Mouse (Mus musculus): ENCODE results near the gene Ebp.

Ebp gene

DNA sequence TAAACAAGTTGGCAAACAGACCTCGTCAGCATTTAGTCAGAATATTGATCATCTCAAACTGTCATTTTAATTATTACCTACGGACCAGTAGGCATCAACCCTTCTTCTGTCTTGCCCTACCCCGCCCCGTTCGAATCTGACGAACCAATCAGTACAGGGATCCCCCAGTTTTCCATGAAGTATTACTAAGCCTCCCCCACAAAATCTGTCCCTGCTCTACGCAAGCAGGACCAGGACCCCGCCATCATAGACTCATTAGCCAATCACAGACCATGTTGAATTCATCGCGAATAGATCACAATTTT is at the start of gene Ebp:
Ebp (minus strand) TSS at position 94 of the 305 bp plus-strand sequence.
- Histone ChIP-seq H3K36me3 (ENCODE audit: control insufficient read depth, insufficient read depth, low read length, poor library complexity, severe bottlenecking) (no peaks in the 10 kb centered on the region), H3K27me3 (ENCODE audit: control insufficient read depth, insufficient read depth, low read length, poor library complexity, severe bottlenecking) (no peaks in the 10 kb centered on the region)
- DNase-seq (ENCODE audit: low read depth, low spot score) = peak; percentile 54

DNA sequence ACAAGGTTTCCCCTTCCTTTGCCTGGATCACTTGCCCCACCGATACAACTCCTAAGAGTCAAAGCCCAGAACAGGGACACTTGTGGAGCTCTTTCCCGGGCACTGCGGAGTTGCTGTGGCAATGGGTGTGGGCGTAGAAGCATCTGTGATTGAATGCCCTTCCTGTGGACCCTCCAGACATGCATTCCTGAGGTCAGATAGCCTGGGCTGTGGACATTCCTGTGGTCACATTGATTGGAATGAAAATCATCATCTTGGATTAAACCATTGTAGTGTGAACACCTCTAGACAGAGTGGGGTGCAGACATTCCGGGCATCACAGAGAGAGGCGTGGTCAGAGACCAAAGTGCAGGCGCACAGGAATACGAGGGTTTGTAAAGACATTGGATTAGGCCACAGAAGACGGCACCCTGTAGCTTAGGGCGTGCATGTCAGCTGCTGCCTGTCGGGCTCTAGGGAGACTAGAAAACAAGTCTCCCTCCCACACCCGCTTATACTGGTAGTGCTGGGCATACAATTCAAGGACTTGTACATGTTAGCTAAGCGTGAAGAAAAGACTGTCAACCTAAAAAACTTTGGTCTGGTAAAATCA is 45.6 kb upstream of the Ebp start:
- Histone ChIP-seq H3K27me3 (ENCODE audit: control insufficient read depth, insufficient read depth, low read length, poor library complexity, severe bottlenecking) (no peaks in the 10 kb centered on the region), H3K36me3 (ENCODE audit: control insufficient read depth, insufficient read depth, low read length, poor library complexity, severe bottlenecking) (no peaks in the 10 kb centered on the region)
- DNase-seq (ENCODE audit: low read depth, low spot score) = no peak

DNA sequence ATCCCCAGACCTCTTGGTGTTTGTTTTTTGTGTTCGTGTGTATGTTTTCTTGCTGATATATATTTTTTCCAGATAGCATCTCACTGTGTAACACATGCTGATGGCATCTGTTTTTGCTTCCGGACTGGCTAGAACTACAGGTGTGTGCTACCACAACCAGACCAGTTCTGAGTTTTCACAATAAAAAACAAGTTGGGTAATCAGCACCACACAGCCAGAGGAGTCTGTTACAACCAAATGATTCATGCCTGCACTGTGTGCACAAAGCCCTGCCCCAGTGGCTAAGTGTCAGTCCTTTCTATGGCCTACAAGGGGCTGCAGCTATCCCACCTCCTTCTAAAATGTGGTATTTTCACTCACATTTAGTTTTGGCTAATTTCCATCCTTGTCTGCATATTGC is 43.4 kb upstream of the Ebp start:
- no peak for DNase-seq (ENCODE audit: low read depth, low spot score)

DNA sequence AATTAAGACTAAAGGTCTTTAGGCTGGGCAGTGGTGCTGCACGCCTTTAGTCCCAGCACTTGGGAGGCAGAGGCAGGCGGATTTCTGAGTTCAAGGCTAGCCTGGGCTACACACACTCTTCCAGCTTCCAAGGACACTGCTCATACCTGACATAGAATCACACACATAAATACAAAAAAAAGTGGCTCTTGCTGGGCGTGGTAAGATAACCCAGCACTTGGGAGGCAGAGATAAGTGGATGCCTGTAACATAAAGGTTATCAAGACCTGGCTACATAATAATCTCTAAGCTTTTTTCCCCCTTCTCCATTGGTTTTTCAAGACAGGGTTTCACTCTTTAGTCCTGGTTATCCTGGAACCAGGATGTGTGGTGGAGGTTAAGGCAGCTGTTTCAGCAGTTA is 40.3 kb upstream of the Ebp start:
- Histone ChIP-seq H3K36me3 (ENCODE audit: control insufficient read depth, insufficient read depth, low read length, poor library complexity, severe bottlenecking) (no peaks in the 10 kb centered on the region), H3K27me3 (ENCODE audit: control insufficient read depth, insufficient read depth, low read length, poor library complexity, severe bottlenecking) (no peaks in the 10 kb centered on the region)
- no peak for DNase-seq (ENCODE audit: low read depth, low spot score)

More for the DNA sequence above, 43.4 kb upstream of the Ebp start:
- Histone ChIP-seq H3K36me3 (ENCODE audit: control insufficient read depth, insufficient read depth, low read length, poor library complexity, severe bottlenecking) (no peaks in the 10 kb centered on the region), H3K27me3 (ENCODE audit: control insufficient read depth, insufficient read depth, low read length, poor library complexity, severe bottlenecking) (no peaks in the 10 kb centered on the region)

DNA sequence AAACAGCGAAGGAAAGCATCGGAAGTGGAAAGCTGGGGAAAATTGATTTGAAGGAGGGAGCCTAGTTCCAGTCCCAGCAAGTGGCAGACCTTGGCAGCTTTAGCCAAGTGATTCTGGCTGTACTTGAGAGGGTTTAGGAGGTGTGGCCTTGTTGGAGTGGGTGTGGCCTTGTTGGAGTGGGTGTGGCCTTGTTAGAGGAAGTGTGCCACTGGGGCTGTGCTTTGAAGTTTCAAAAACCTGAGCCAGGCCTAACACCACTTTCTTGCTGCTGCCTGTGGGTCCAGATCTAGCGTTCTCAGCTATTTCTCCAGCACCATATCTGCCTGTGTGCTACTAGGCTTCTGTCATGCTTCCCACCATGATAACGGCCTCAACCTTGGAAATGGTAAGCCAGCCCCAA is 37.0 kb upstream of the Ebp start:
- no peaks in the 10 kb centered on the region for H3K27me3 ChIP-seq (ENCODE audit: control insufficient read depth, insufficient read depth, low read length, poor library complexity, severe bottlenecking)
- H3K36me3 ChIP-seq (ENCODE audit: control insufficient read depth, insufficient read depth, low read length, poor library complexity, severe bottlenecking) = no peaks in the 10 kb centered on the region
- no peak for DNase-seq (ENCODE audit: low read depth, low spot score)

DNA sequence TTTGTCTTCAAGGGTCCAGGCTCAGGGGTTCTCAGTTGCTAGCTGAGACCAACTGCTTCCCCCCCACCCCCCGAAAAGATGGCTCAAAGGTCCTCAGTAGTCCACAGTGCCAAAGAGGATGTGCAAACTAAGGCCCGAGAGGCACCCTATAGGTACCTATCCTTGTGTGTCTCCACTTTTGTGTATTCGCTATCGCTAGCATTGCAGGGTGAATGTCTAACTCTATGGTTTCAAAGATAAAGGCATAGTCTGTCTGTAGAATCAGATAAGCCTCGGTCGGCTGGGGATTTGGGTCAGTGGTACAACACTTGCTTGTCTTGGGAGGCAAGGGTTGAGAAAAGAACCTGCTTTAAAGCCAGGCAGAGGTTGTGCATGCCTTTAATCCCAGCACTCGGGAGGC is 30.2 kb upstream of the Ebp start:
- H3K36me3 ChIP-seq (ENCODE audit: control insufficient read depth, insufficient read depth, low read length, poor library complexity, severe bottlenecking) = no peaks in the 10 kb centered on the region
- H3K27me3 ChIP-seq (ENCODE audit: control insufficient read depth, insufficient read depth, low read length, poor library complexity, severe bottlenecking) = no peaks in the 10 kb centered on the region
- no peak for DNase-seq (ENCODE audit: low read depth, low spot score)

DNA sequence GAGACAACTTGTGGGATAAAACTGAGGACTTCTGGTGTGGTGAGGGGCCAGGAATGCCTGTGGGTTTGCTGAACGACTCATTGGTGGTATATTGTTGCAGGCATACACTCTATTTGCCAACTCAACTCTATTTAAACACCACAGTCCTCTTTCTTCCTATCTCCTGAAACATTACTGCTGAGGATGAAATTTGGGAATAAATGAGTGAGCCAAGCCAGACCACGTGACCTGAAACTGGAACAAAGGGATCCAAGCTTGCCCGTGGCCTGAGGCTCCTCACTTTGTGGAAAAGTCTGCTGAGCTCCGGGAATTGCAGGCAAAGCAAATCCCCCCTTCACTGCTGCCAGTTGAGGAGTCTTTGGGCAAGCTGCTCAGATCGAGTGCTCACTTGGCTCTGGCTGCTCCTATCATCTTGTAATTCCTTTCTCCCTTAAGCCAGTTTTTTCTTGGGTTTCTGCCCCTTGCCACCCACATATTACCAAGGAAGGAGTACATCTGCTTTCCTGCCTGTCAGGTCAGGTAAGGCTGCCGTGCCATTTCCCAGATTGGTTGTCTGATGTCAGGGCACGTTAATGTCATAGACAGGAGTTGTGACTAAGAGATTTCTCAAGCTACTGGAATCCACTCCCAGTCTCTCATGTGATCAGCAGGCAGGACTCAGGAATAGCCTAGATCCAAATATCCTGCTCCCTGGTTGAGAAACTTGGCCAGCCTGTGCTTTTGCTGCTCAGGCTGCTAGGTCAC is 29.5 kb upstream of the Ebp start:
- no peaks in the 10 kb centered on the region for H3K36me3 ChIP-seq (ENCODE audit: control insufficient read depth, insufficient read depth, low read length, poor library complexity, severe bottlenecking)
- no peak for DNase-seq (ENCODE audit: low read depth, low spot score)
- no peaks in the 10 kb centered on the region for H3K27me3 ChIP-seq (ENCODE audit: control insufficient read depth, insufficient read depth, low read length, poor library complexity, severe bottlenecking)

DNA sequence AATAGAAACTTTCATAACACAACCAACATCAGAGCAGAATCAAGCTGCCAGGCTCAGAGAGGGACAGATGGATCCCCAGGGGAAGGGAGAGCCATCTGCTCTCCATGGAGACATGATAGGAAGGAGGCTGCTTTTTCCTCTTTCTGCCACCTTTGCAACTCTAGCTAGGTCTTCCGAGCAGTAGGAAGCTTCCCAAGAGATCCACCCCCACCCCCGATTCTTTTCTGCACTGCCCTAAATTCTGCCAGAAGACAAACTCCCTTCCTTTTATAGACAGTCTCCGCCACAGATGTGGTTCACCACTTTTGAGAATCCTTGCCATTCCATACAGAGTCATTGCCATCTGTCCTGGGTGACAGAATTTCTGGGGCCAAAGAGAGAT is 29.0 kb upstream of the Ebp start:
- Histone ChIP-seq H3K36me3 (ENCODE audit: control insufficient read depth, insufficient read depth, low read length, poor library complexity, severe bottlenecking) (no peaks in the 10 kb centered on the region), H3K27me3 (ENCODE audit: control insufficient read depth, insufficient read depth, low read length, poor library complexity, severe bottlenecking) (no peaks in the 10 kb centered on the region)
- no peak for DNase-seq (ENCODE audit: low read depth, low spot score)

DNA sequence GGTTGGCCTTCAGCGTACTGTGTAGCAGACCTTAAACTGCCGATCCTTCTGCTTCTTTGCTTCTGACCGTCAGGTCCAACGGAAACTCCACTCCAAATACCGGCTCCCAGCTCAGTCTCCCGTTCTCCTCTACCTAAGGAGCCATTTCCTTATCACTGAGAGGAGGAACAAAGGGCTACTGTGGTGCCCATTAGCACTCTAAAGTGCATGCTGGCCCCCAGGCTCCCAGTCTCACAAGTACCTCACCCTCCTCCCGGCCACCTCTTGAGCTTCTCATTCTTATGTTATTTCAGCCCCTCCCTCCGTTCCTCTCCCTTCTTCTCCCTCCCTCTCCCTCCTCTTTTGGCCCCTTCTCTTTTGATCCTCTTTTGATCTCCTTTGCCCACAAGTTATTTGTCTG is 26.3 kb upstream of the Ebp start:
- no peaks in the 10 kb centered on the region for H3K27me3 ChIP-seq (ENCODE audit: control insufficient read depth, insufficient read depth, low read length, poor library complexity, severe bottlenecking)
- H3K36me3 ChIP-seq (ENCODE audit: control insufficient read depth, insufficient read depth, low read length, poor library complexity, severe bottlenecking) = no peaks in the 10 kb centered on the region
- no peak for DNase-seq (ENCODE audit: low read depth, low spot score)

DNA sequence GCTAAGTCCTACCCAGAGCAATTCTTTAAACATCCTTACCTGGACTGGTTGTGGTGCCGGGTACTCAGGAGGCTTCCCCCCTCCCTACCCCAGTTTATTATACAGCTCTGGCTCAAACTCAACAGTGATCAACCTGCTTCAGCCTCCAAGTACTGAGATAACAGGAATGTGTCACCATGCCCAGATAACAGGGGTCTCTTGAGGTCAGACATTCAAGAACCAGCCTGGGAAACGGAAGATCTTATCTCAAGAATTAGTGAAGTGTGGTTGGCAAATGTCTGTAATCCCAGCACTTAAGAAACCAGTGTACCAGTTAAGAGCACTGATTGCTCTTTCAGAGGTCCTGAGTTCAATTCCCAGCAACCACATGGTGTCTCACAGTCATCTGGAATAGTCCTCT is 24.8 kb upstream of the Ebp start:
- no peak for DNase-seq (ENCODE audit: low read depth, low spot score)

DNA sequence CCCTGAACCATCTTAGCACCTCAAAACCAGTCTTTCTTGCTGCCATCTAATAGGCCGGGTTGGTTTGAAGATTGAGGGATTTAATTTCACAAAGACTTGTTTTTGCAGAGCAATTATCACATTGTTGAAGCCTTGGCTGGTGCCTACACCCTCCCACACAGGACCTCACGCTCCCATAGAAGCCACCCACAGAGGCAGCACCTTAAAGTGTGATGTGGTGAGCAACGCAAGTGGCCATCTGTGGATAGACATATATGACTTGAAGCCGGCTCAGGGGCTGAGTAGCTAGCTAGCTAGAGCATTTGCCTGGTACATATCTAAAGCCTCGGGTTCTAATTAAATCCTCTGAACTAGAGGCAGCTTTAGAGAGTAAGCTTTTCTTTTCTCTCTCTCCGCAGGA is 24.1 kb upstream of the Ebp start:
- DNase-seq (ENCODE audit: low read depth, low spot score) = no peak
- H3K27me3 ChIP-seq (ENCODE audit: control insufficient read depth, insufficient read depth, low read length, poor library complexity, severe bottlenecking) = no peaks in the 10 kb centered on the region
- H3K36me3 ChIP-seq (ENCODE audit: control insufficient read depth, insufficient read depth, low read length, poor library complexity, severe bottlenecking) = no peaks in the 10 kb centered on the region

More for the DNA sequence above, 24.8 kb upstream of the Ebp start:
- Histone ChIP-seq H3K36me3 (ENCODE audit: control insufficient read depth, insufficient read depth, low read length, poor library complexity, severe bottlenecking) (no peaks in the 10 kb centered on the region), H3K27me3 (ENCODE audit: control insufficient read depth, insufficient read depth, low read length, poor library complexity, severe bottlenecking) (no peaks in the 10 kb centered on the region)

DNA sequence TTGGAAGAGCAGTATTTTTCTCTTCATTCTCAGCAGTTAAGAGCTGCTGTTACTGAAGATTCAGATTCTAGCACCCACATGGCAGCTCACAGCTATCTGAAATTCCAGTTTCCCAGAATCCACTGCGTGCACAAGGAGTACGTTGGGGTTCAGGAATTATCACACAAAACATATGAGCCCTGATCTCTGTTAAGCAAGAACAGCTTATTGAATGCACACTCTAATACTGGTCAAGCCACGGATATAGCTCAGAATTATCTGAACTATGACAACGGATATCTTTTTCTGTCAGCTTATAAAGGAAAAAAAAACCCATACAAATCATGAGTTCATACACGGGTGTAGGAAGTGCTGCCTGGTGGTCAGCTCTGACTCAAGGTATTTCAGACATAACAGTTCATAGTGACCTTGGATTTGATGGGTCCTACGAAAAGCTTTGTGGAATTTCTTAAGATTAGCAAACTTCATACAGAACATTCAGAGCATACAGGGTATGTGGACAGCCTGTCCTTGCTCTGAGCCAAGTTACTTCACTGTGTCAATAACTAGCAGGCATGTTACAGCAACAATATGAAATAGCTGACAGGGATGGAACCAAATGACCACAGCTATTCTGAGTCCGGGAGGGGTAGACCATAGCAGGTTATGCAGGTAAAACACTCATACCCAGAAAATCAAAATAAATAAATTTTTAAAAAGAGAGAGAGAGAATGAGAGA is 18.3 kb upstream of the Ebp start:
- H3K36me3 ChIP-seq (ENCODE audit: control insufficient read depth, insufficient read depth, low read length, poor library complexity, severe bottlenecking) = no peaks in the 10 kb centered on the region
- no peak for DNase-seq (ENCODE audit: low read depth, low spot score)
- H3K27me3 ChIP-seq (ENCODE audit: control insufficient read depth, insufficient read depth, low read length, poor library complexity, severe bottlenecking) = no peaks in the 10 kb centered on the region

DNA sequence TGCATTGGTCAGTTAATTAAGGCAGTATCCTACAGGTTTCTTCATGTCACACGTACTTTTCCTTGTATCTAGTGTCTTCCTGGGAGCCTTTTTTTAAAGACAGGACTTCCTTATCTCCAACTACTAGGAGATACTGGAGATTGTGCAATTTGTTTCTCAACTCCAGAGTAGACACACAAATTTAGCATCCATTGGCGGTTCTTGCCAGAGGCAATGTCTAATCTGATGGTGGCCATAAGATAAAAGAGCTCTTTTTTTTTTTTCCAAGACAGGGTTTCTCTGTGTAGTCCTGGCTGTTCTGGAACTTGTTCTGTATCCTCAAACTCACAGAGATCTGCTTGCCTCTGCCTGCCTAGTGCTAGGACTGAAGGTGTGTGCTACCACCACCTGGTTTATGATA is 16.4 kb upstream of the Ebp start:
- no peak for DNase-seq (ENCODE audit: low read depth, low spot score)
- Histone ChIP-seq H3K27me3 (ENCODE audit: control insufficient read depth, insufficient read depth, low read length, poor library complexity, severe bottlenecking) (no peaks in the 10 kb centered on the region), H3K36me3 (ENCODE audit: control insufficient read depth, insufficient read depth, low read length, poor library complexity, severe bottlenecking) (no peaks in the 10 kb centered on the region)

DNA sequence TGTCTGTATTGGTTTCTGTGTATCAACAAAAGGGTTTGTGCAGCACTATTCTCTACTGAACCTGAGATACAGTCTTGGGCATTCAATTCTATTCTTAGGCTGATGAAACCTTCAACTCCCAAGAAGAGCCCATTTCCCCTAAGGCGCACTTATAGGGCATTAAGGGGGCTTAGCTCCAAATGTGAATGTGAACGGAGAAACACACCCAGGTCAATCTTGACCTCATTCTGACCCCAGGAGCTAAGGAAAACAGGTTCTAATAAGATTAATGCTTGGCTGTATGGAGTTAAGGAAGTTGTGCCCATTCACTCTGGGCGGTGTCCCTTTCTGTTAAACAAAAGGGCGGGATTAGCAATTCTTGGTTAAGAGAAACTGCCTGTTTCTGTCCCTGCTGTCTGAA is 13.9 kb upstream of the Ebp start:
- Histone ChIP-seq H3K36me3 (ENCODE audit: control insufficient read depth, insufficient read depth, low read length, poor library complexity, severe bottlenecking) (no peaks in the 10 kb centered on the region), H3K27me3 (ENCODE audit: control insufficient read depth, insufficient read depth, low read length, poor library complexity, severe bottlenecking) (no peaks in the 10 kb centered on the region)
- no peak for DNase-seq (ENCODE audit: low read depth, low spot score)

DNA sequence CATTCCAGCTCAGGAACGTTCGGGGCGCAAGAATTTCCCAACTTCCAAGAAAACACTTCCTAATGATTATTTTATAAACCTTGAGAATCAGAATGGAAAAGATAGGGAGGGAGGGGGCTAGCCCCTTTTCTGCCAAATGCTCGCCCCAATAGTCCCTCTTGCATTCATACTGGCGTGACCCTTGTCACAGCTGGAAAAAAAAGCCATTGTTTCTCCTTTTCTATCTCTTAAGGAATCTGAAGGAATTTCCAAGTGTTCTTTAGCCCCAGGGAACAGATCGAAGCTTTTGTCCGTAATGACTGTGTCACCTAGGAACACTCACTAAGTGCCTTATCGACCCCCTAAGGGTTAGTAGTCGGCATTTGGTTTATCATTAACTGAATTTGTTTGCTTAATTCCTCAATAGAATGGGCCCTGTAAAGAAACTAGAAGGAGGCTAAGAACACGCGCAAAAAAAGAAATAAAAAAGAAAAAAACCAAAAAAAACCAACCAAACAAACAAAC is 13.4 kb upstream of the Ebp start:
- no peaks in the 10 kb centered on the region for H3K27me3 ChIP-seq (ENCODE audit: control insufficient read depth, insufficient read depth, low read length, poor library complexity, severe bottlenecking)
- no peaks in the 10 kb centered on the region for H3K36me3 ChIP-seq (ENCODE audit: control insufficient read depth, insufficient read depth, low read length, poor library complexity, severe bottlenecking)
- DNase-seq (ENCODE audit: low read depth, low spot score) = no peak

All from splenic B cell, adult 2 months (primary cell).